Mouse (Mus musculus): Measurements from ENCODE around the gene Socs2. TPM values are rescaled to one million over a fixed set of nuclear protein-coding genes. Genes with fewer than 3 reads are reported as not detected.

Gene Socs2
- polyA plus RNA-seq, 1 experiment = 27.5 TPM

DNA sequence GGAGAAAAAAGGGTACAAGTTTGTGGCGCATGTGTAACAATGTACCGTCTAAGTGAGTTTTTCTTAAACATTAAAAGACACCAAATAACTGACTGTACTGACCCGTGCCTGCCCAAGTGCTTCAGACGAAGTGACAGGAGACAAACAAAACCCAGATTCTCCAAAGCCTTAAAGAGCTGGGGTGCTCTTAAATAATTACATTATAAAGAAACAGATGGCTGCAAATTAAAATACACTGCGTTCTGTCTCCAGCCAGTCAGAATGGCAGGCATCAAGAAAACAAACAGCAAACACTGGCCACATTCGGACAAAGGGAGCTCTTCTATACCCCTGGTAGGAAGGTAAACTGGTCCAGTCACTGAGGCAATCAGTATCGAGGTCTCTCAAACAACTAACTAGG lies 49.7 kb downstream of the Socs2 start:
- Histone ChIP-seq H3K36me3 (ENCODE audit: control insufficient read depth, insufficient read depth) (no peaks in the 10 kb centered on the region), H3K4me2 (ENCODE audit: low read depth) (no peak overlapping the region), H3K79me2 (ENCODE audit: control insufficient read depth, insufficient read depth) (no peaks in the 10 kb centered on the region), H3K27me3 (ENCODE audit: control insufficient read depth, insufficient read depth, insufficient read length) (no peaks in the 10 kb centered on the region), H3K4me3 (no peak overlapping the region), H3ac (ENCODE audit: control insufficient read depth, insufficient read length) (no peak overlapping the region)
- TF ChIP-seq SRF (IDR thresholded peaks at IDR 0.05; ENCODE audit: control insufficient read depth, insufficient read length, low read depth) (no peak), MYOG (IDR thresholded peaks at IDR 0.05; ENCODE audit: control insufficient read depth in 1 of 3, insufficient read depth in 1 of 3, insufficient read length in 2 of 3, low read depth in 2 of 3) (no peak), TCF3 (IDR thresholded peaks at IDR 0.05; ENCODE audit: insufficient read length, low read depth) (no peak), POLR2A (IDR thresholded peaks at IDR 0.05; ENCODE audit: insufficient read length, low read depth) (no peak), CEBPB (IDR thresholded peaks at IDR 0.05; ENCODE audit: insufficient read depth, poor library complexity, severe bottlenecking) (no peak), MYOD1 (IDR thresholded peaks at IDR 0.05; ENCODE audit: control insufficient read depth in 1 of 3, insufficient read length in 2 of 3, low read depth in 2 of 3) (no peak), POLR2AphosphoS2 (IDR thresholded peaks at IDR 0.05; ENCODE audit: insufficient read length, low read depth) (no peak)

DNA sequence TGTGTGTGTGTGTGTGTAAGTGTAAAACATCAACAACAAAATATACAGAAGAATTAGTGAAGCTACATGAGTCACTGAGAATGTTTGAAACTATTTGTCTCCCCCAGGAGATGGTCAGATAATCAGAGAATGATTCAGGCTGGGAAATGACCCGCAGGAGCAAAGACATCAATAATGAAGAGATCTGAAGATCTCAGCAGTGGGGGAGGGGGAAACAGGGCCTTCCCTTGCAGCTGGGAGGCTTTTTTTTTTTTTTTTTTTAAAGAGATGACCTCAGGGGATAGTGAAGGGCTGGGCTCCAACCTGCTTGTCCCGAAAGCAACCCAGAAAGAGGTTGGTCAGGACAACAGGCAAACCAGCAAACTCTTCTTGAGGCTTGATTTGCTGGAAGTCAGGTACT lies 54.7 kb downstream of the Socs2 start:
- no peak overlapping the region for H3K4me3 ChIP-seq
- no peaks in the 10 kb centered on the region for H3K79me2 ChIP-seq (ENCODE audit: control insufficient read depth, insufficient read depth)
- H3K4me2 ChIP-seq (ENCODE audit: low read depth) = peak overlapping the region; percentile 38
- H3ac ChIP-seq (ENCODE audit: control insufficient read depth, insufficient read length) = no peak overlapping the region
- no peaks in the 10 kb centered on the region for H3K36me3 ChIP-seq (ENCODE audit: control insufficient read depth, insufficient read depth)
- TF ChIP-seq E2F4 (IDR thresholded peaks at IDR 0.05; ENCODE audit: insufficient read depth) = no peak
- TF ChIP-seq POLR2AphosphoS2 (IDR thresholded peaks at IDR 0.05; ENCODE audit: insufficient read length, low read depth) = no peak
- no peak for TF ChIP-seq CEBPB (IDR thresholded peaks at IDR 0.05; ENCODE audit: insufficient read depth, poor library complexity, severe bottlenecking)
- no peak for TF ChIP-seq MYOD1 (IDR thresholded peaks at IDR 0.05; ENCODE audit: control insufficient read depth in 1 of 3, insufficient read length in 2 of 3, low read depth in 2 of 3)
- TF ChIP-seq USF1 (IDR thresholded peaks at IDR 0.05; ENCODE audit: low read depth) = no peak
- no peak for TF ChIP-seq MYOG (IDR thresholded peaks at IDR 0.05; ENCODE audit: control insufficient read depth in 1 of 3, insufficient read depth in 1 of 3, insufficient read length in 2 of 3, low read depth in 2 of 3)
- TF ChIP-seq POLR2A (IDR thresholded peaks at IDR 0.05; ENCODE audit: insufficient read length, low read depth) = no peak
- TF ChIP-seq MAX (IDR thresholded peaks at IDR 0.05; ENCODE audit: low read depth) = no peak
- no peak for TF ChIP-seq REST (IDR thresholded peaks at IDR 0.05; ENCODE audit: insufficient read depth, insufficient read length)
- no peak for TF ChIP-seq TCF12 (IDR thresholded peaks at IDR 0.05; ENCODE audit: insufficient read depth, poor library complexity, severe bottlenecking)
- TF ChIP-seq SRF (IDR thresholded peaks at IDR 0.05; ENCODE audit: control insufficient read depth, insufficient read length, low read depth) = no peak
- no peak for TF ChIP-seq TCF3 (IDR thresholded peaks at IDR 0.05; ENCODE audit: insufficient read length, low read depth)
- H3K27me3 ChIP-seq (ENCODE audit: control insufficient read depth, insufficient read depth, insufficient read length) = no peaks in the 10 kb centered on the region

DNA sequence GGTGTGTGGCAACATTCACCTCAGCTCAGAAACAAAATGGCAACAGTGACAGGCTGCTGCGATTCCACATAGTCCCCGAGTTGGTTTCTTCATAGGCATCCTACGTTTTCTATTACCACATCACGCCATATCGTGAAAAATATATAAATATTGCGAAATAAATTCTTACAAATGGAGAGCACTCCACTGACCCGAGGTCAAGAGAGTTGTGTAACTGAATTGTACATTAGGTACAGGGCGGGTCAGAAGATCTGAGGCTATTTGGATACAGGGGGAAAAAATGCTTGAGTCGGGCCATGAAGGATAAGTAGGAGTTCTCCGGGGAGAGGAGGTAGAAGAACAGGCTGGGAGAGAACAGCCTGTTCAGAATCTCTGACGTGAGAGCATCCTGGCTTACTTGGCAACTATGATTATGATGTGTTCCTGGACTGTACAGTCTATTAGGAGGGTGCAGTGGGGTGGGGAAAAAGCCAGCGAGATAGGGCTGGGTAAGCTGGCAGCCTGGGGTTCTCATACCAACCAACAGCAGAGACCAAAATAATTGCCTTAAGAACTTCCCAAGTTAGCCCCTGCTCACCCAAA lies 55.6 kb downstream of the Socs2 start:
- no peak overlapping the region for H3K4me3 ChIP-seq
- TF ChIP-seq USF1 (IDR thresholded peaks at IDR 0.05; ENCODE audit: low read depth) (no peak), POLR2AphosphoS2 (IDR thresholded peaks at IDR 0.05; ENCODE audit: insufficient read length, low read depth) (no peak)
- H3K79me2 ChIP-seq (ENCODE audit: control insufficient read depth, insufficient read depth) = no peaks in the 10 kb centered on the region
- H3K4me2 ChIP-seq (ENCODE audit: low read depth) = peak overlapping the region; percentile 38
- no peaks in the 10 kb centered on the region for H3K36me3 ChIP-seq (ENCODE audit: control insufficient read depth, insufficient read depth)
- H3ac ChIP-seq (ENCODE audit: control insufficient read depth, insufficient read length) = no peak overlapping the region
- H3K27me3 ChIP-seq (ENCODE audit: control insufficient read depth, insufficient read depth, insufficient read length) = no peaks in the 10 kb centered on the region

DNA sequence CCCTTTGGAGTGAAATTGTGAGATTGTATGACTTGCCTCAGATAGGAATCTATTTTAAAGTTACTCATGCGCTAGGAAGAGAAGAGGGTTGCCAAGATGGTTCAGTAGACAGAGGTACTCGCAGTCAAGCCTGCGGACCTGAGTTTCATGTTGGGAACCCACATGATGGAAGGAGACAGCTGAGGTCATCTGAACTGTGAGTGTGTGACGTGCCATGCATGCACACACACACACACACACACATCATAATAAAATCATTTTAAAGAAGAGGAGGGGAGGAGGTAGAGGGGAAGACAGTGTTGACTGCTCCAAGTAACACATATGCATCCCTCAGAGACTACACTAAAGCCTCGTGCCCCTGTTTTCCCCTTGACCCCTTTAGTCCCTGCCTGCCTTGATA lies 56.9 kb downstream of the Socs2 start:
- H3K27me3 ChIP-seq (ENCODE audit: control insufficient read depth, insufficient read depth, insufficient read length) = no peaks in the 10 kb centered on the region
- no peaks in the 10 kb centered on the region for H3K36me3 ChIP-seq (ENCODE audit: control insufficient read depth, insufficient read depth)
- TF ChIP-seq MYOD1 (IDR thresholded peaks at IDR 0.05; ENCODE audit: control insufficient read depth in 1 of 3, insufficient read length in 2 of 3, low read depth in 2 of 3) = peak in 2 of 3 experiments; percentile 63 to 64
- no peak for TF ChIP-seq REST (IDR thresholded peaks at IDR 0.05; ENCODE audit: insufficient read depth, insufficient read length)
- H3K4me3 ChIP-seq = no peak overlapping the region
- H3ac ChIP-seq (ENCODE audit: control insufficient read depth, insufficient read length) = no peak overlapping the region
- H3K4me2 ChIP-seq (ENCODE audit: low read depth) = no peak overlapping the region
- H3K79me2 ChIP-seq (ENCODE audit: control insufficient read depth, insufficient read depth) = no peaks in the 10 kb centered on the region

DNA sequence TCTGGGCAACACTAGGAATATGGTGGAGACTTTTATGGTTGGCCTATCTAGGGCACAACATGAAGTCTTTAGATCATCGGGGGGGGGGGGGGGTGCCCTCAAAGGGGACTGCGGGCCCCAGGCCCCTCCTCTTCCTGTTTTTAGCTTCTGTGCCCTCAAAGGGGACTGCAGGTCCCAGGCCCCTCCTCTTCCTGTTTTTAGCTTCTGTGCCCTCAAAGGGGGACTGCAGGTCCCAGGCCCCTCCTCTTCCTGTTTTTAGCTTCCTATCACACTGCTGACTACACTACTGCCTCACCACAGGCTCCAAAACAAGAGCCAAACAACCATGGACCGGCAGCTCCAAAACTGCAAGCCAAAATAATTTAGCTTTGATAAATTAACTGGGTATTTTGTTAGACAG lies 59.3 kb downstream of the Socs2 start:
- Histone ChIP-seq H3K4me3 (no peak overlapping the region), H3K27me3 (ENCODE audit: control insufficient read depth, insufficient read depth, insufficient read length) (no peaks in the 10 kb centered on the region), H3ac (ENCODE audit: control insufficient read depth, insufficient read length) (no peak overlapping the region), H3K4me2 (ENCODE audit: low read depth) (no peak overlapping the region), H3K36me3 (ENCODE audit: control insufficient read depth, insufficient read depth) (no peaks in the 10 kb centered on the region), H3K79me2 (ENCODE audit: control insufficient read depth, insufficient read depth) (no peaks in the 10 kb centered on the region)
- no peak for TF ChIP-seq E2F4 (IDR thresholded peaks at IDR 0.05; ENCODE audit: insufficient read depth)
- no peak for TF ChIP-seq SRF (IDR thresholded peaks at IDR 0.05; ENCODE audit: control insufficient read depth, insufficient read length, low read depth)
- TF ChIP-seq MAX (IDR thresholded peaks at IDR 0.05; ENCODE audit: low read depth) = no peak
- no peak for TF ChIP-seq POLR2AphosphoS2 (IDR thresholded peaks at IDR 0.05; ENCODE audit: insufficient read length, low read depth)
- no peak for TF ChIP-seq MYOG (IDR thresholded peaks at IDR 0.05; ENCODE audit: control insufficient read depth in 1 of 3, insufficient read depth in 1 of 3, insufficient read length in 2 of 3, low read depth in 2 of 3)
- no peak for TF ChIP-seq USF1 (IDR thresholded peaks at IDR 0.05; ENCODE audit: low read depth)
- no peak for TF ChIP-seq TCF3 (IDR thresholded peaks at IDR 0.05; ENCODE audit: insufficient read length, low read depth)
- TF ChIP-seq TCF12 (IDR thresholded peaks at IDR 0.05; ENCODE audit: insufficient read depth, poor library complexity, severe bottlenecking) = no peak
- TF ChIP-seq MYOD1 (IDR thresholded peaks at IDR 0.05; ENCODE audit: control insufficient read depth in 1 of 3, insufficient read length in 2 of 3, low read depth in 2 of 3) = no peak
- TF ChIP-seq REST (IDR thresholded peaks at IDR 0.05; ENCODE audit: insufficient read depth, insufficient read length) = no peak
- no peak for TF ChIP-seq POLR2A (IDR thresholded peaks at IDR 0.05; ENCODE audit: insufficient read length, low read depth)
- TF ChIP-seq CEBPB (IDR thresholded peaks at IDR 0.05; ENCODE audit: insufficient read depth, poor library complexity, severe bottlenecking) = no peak

Data from myocyte (in vitro differentiated cells).